Mouse (Mus musculus) C2C12 (cell line): ENCODE data around the gene Myl7.

ENCODE experiments used
- CEBPB ChIP-seq: IDR thresholded peaks from one replicate; pipeline ENCODE4 v1.6.1; 2011; ENCODE audit warnings: low read depth, mild to moderate bottlenecking, control low read depth, moderate library complexity
- CTCF ChIP-seq: IDR thresholded peaks from one replicate; pipeline ENCODE4 v1.5.1; 2011; ENCODE audit not compliant: control insufficient read depth, insufficient read depth, insufficient read length
- FOSL1 ChIP-seq: IDR thresholded peaks from one replicate; pipeline ENCODE4 v1.8.0; 2011; ENCODE audit warnings: mild to moderate bottlenecking, low read length; ENCODE audit not compliant: poor library complexity, insufficient read depth, severe bottlenecking
- USF1 ChIP-seq: IDR thresholded peaks from one replicate; pipeline ENCODE4 v1.6.1; 2011; ENCODE audit warnings: low read depth, mild to moderate bottlenecking, control low read depth, moderate library complexity

DNA sequence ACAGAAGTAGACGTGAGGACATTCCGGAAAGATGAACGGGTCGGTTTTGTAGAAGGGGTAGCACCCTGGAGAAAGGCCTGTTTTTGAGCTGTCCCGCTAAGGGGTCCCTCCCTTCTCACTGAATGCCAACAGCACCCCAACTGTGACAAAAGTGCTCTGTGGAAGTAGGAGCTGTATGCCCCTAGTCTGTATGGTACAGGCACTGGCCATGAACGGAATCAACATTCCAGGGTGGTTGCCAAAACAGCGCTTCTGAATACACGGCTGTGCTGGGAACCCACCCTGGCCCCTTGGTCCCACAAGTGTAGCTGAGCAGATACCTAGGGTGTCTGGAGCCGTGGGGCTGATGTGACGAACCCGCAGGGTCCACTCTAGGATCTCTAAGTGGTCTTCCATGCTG lies 25.9 kb downstream of the Myl7 start:
- TF ChIP-seq CTCF (no peak), USF1 (no peak), FOSL1 (no peak), CEBPB (no peak)
